Mouse (Mus musculus) adrenal gland, postnatal 14 days (tissue): ENCODE data around the gene Efemp1. TPM values are rescaled to one million over a fixed set of nuclear protein-coding genes. Genes with fewer than 3 reads are reported as not detected.
A peak's percentile ranks its signal among the peaks of the same experiment; 100 is the strongest.

Experiments used
- DNase-seq: peaks from one replicate; pipeline ENCODE4 v3.0.0; 2021; ENCODE audit warnings: mixed read lengths
- total RNA-seq: library from RNA; stranded (reverse); gene quantifications from 2 replicates; pipeline ENCODE4 v1.2.3, GENCODE M21; 2021

The Efemp1 gene
- total RNA-seq, 1 experiment from 2014 or later: 36.6 TPM

GRCm38 (mm10) chr11:28934449-28934848 lies 81.4 kb downstream of the Efemp1 start:
- peak; percentile 7 for DNase-seq

GRCm38 (mm10) chr11:28939651-28940050 lies 86.6 kb downstream of the Efemp1 start:
- no peak for DNase-seq

GRCm38 (mm10) chr11:28951586-28952210 lies 98.7 kb downstream of the Efemp1 start:
- DNase-seq: peak; percentile 14

GRCm38 (mm10) chr11:28954673-28955304 lies 101.8 kb downstream of the Efemp1 start:
- DNase-seq: peak; percentile 30

GRCm38 (mm10) chr11:28955305-28955701 lies 102.3 kb downstream of the Efemp1 start:
- DNase-seq: no peak

GRCm38 (mm10) chr11:28961381-28961780 lies 108.4 kb downstream of the Efemp1 start:
- DNase-seq: no peak
